11 mouse cellular contexts compared by ENCODE assay signal in genomic region chr1:128080936-128081696, GRCm38 (mm10). TPM values are rescaled to one million over a fixed set of nuclear protein-coding genes. Genes with fewer than 3 reads are reported as not detected.
DNase-seq lines count a peak whose midpoint lies in the region; ATAC-seq lines count a peak whose summit lies in the region.
"Had no signal": no experiment of that assay in that cellular context is flagged by ENCODE, and none has a peak within 500 bp of the region (broad histone marks: within the 10 kb centered on the region; RNA-seq: fewer than 3 reads in every experiment).

No protein-coding gene starts in this region.

- no peak overlapping the region for H3K9ac ChIP-seq in heart, embryonic 11.5 days (ENCODE audit: low read depth, low read length)
- H3K9ac ChIP-seq in hindbrain, embryonic 12.5 days, result no peak overlapping the region
- H3K9ac ChIP-seq: hindbrain, embryonic 14.5 days; limb, embryonic 15.5 days had no signal

- no peaks in the 10 kb centered on the region for H3K4me1 ChIP-seq in heart, embryonic 11.5 days (ENCODE audit: control insufficient read depth, insufficient read depth, low read length)
- H3K4me1 ChIP-seq in brown adipose tissue, adult 24 weeks (ENCODE audit: control insufficient read depth, insufficient read depth, insufficient read length, low read length), result peaks cover 2% of the 10 kb centered on the region; the same call in 1 of the 2 replicates
- peaks cover 6% of the 10 kb centered on the region for H3K4me1 ChIP-seq in hindbrain, embryonic 12.5 days
- H3K4me1 ChIP-seq: limb, embryonic 15.5 days had no signal

- intact Hi-C loops in heart, postnatal 36 days (cut with DNase I), result no loop called here

- no peak for ATAC-seq in heart, embryonic 11.5 days (replicated peaks; ENCODE audit: insufficient number of reproducible peaks, low FRiP score, low TSS enrichment)
- ATAC-seq in hindbrain, embryonic 12.5 days (ENCODE audit: low FRiP score), result no peak

- H3K4me3 ChIP-seq in heart, embryonic 11.5 days (ENCODE audit: low read depth, low read length), result no peak overlapping the region
- H3K4me3 ChIP-seq in brown adipose tissue, adult 24 weeks (ENCODE audit: insufficient read depth, low read depth, low read length), result no peak overlapping the region
- no peak overlapping the region for H3K4me3 ChIP-seq in hindbrain, embryonic 12.5 days
- H3K4me3 ChIP-seq: limb, embryonic 15.5 days had no signal

- no peaks in the 10 kb centered on the region for H3K27me3 ChIP-seq in heart, embryonic 11.5 days (ENCODE audit: control insufficient read depth, insufficient read depth, low read length)
- H3K27me3 ChIP-seq in hindbrain, embryonic 12.5 days, result no peaks in the 10 kb centered on the region
- H3K27me3 ChIP-seq: CH12.LX; limb, embryonic 15.5 days had no signal

- DNase-seq in heart, adult 18-20 months, result peak; percentile 71 to 78
- DNase-seq in heart, adult 9 months (ENCODE audit: low spot score in 2 of 2), result peak; percentile 34 to 59
- peak; percentile 46 to 64 for DNase-seq in heart, postnatal 36 days
- DNase-seq in lung, postnatal 36 days, result no peak
- DNase-seq: kidney, adult 18-20 months had no signal

- WGBS in heart, embryonic 11.5 days (ENCODE audit: insufficient replicate concordance), result 73% methylated on average over 5 of the region's 5 CpGs
- 86% methylated on average over 5 of the region's 5 CpGs for WGBS in hindbrain, embryonic 12.5 days

- no peaks in the 10 kb centered on the region for H3K36me3 ChIP-seq in heart, embryonic 11.5 days (ENCODE audit: control insufficient read depth, insufficient read depth, low read length)
- peaks cover 4% of the 10 kb centered on the region; the same call in 1 of the 2 replicates for H3K36me3 ChIP-seq in hindbrain, embryonic 12.5 days
- H3K36me3 ChIP-seq: limb, embryonic 15.5 days had no signal

- no peak overlapping the region for H3K4me2 ChIP-seq in heart, embryonic 11.5 days
- no peak overlapping the region for H3K4me2 ChIP-seq in hindbrain, embryonic 12.5 days (replicated peaks)
- H3K4me2 ChIP-seq: hindbrain, embryonic 14.5 days; limb, embryonic 15.5 days had no signal

- H3K27ac ChIP-seq in heart, embryonic 11.5 days (ENCODE audit: low read depth, low read length), result no peak overlapping the region
- H3K27ac ChIP-seq in brown adipose tissue, adult 24 weeks (replicated peaks; ENCODE audit: low read depth, low read length), result peak overlapping the region; percentile 35
- no peak overlapping the region for H3K27ac ChIP-seq in hindbrain, embryonic 12.5 days
- H3K27ac ChIP-seq: hindbrain, embryonic 14.5 days; limb, embryonic 15.5 days had no signal

- no peaks in the 10 kb centered on the region for H3K9me3 ChIP-seq in heart, embryonic 11.5 days (replicated peaks; ENCODE audit: control insufficient read depth, low read length)
- no peaks in the 10 kb centered on the region for H3K9me3 ChIP-seq in hindbrain, embryonic 12.5 days (replicated peaks)
- H3K9me3 ChIP-seq: limb, embryonic 15.5 days had no signal

RNA-seq across cellular contexts. Expression of gene Zranb3, which starts 21.7 kb away (rescaled TPM):
- total RNA-seq in heart, adult 18-20 months (2021), result 1 to 10 TPM; 5.0 to 5.3 TPM
- 8.0 and 8.2 TPM in 2 replicates for polyA plus RNA-seq in heart, embryonic 11.5 days (2014; fragmentation: Nextera tagmentation; extraction: Ambion mirVana)
- polyA plus RNA-seq in brown adipose tissue, adult 24 weeks (2012; ENCODE audit: insufficient read depth, insufficient read length, missing spikeins), result 3.1 and 3.8 TPM in 2 replicates
- total RNA-seq in heart, postnatal 36 days (2021), result 1 to 10 TPM; 4.7 to 5.1 TPM
- polyA plus RNA-seq in hindbrain, embryonic 12.5 days (2016; fragmentation: Nextera tagmentation; extraction: Ambion mirVana), result 9.2 TPM in 2 replicates

RNA-seq across cellular contexts. Expression of gene R3hdm1, which starts 22.0 kb away (rescaled TPM):
- 10 to 100 TPM; 42.7 to 49.5 TPM for total RNA-seq in heart, adult 18-20 months (2021)
- polyA plus RNA-seq in heart, embryonic 11.5 days (2014; fragmentation: Nextera tagmentation; extraction: Ambion mirVana), result 62.2 and 73.1 TPM in 2 replicates
- polyA plus RNA-seq in brown adipose tissue, adult 24 weeks (2012; ENCODE audit: insufficient read depth, insufficient read length, missing spikeins), result 27.3 and 33.4 TPM in 2 replicates
- total RNA-seq in heart, postnatal 36 days (2021), result 10 to 100 TPM; 54.3 to 60.6 TPM
- polyA plus RNA-seq in hindbrain, embryonic 12.5 days (2016; fragmentation: Nextera tagmentation; extraction: Ambion mirVana), result 97.1 and 102 TPM in 2 replicates
